Mouse (Mus musculus) kidney, adult 2 months (tissue): Measurements from ENCODE around the gene Mettl4.

ENCODE experiments used
- CTCF ChIP-seq: fragments of 200-500 bp; conservative IDR thresholded peaks from 2 replicates; pipeline ENCODE4 v1.5.1; 2011; ENCODE audit warnings: low read depth, mild to moderate bottlenecking, control low read depth, low read length, moderate library complexity, mixed read lengths; ENCODE audit not compliant: insufficient read depth, insufficient read length
- POLR2A ChIP-seq: fragments of 200-500 bp; IDR thresholded peaks from one replicate; pipeline ENCODE4 v1.6.1; 2011; ENCODE audit warnings: low read depth, low read length, control low read depth

GRCm38 (mm10) chr17:94749466-94750135 is at the start of gene Mettl4:
- TF ChIP-seq CTCF (no peak), POLR2A (peak; percentile 3)
